Mouse (Mus musculus) kidney, adult 11 months (tissue): ENCODE data around the gene 1700020A23Rik.

Experiments used
- DNase-seq: peaks from one replicate; pipeline ENCODE4 v3.0.0; 2022

Gene 1700020A23Rik

GRCm38 (mm10) chr2:130412775-130413174 is 7.7 kb downstream of the 1700020A23Rik start:
- DNase-seq, result no peak

- no peak for DNase-seq
These were observed 9.2 kb downstream of the 1700020A23Rik start for GRCm38 (mm10) chr2:130414094-130414856.

GRCm38 (mm10) chr2:130421781-130422620 is 16.9 kb downstream of the 1700020A23Rik start:
- no peak for DNase-seq

- DNase-seq, result peak; percentile 72
These were observed 18.5 kb downstream of the 1700020A23Rik start for GRCm38 (mm10) chr2:130423397-130424125.

- peak; percentile 90 for DNase-seq
These were observed 19.2 kb downstream of the 1700020A23Rik start, which contains the start of the genes Vps16 and Pced1a for GRCm38 (mm10) chr2:130424126-130424853. Gene Vps16, plus strand, starts transcription at chr2:130424339. Gene Pced1a, minus strand, starts transcription at chr2:130424701.

- DNase-seq, result no peak
These were observed 20.1 kb downstream of the 1700020A23Rik start for GRCm38 (mm10) chr2:130425112-130425511.

- DNase-seq, result no peak
These were observed 24.8 kb downstream of the 1700020A23Rik start for GRCm38 (mm10) chr2:130429851-130430250.

GRCm38 (mm10) chr2:130430484-130430883 is 25.4 kb downstream of the 1700020A23Rik start:
- no peak for DNase-seq

GRCm38 (mm10) chr2:130432157-130432556 is 27.1 kb downstream of the 1700020A23Rik start:
- DNase-seq, result no peak

- no peak for DNase-seq
These were observed 28.1 kb downstream of the 1700020A23Rik start for GRCm38 (mm10) chr2:130433152-130433551.

GRCm38 (mm10) chr2:130436769-130437168 is 31.7 kb downstream of the 1700020A23Rik start:
- DNase-seq, result no peak

- no peak for DNase-seq
These were observed 33.8 kb downstream of the 1700020A23Rik start for GRCm38 (mm10) chr2:130438861-130439260.

- DNase-seq, result no peak
These were observed 34.9 kb downstream of the 1700020A23Rik start for GRCm38 (mm10) chr2:130439840-130440480.

GRCm38 (mm10) chr2:130442162-130442561 is 37.1 kb downstream of the 1700020A23Rik start:
- DNase-seq, result no peak

- DNase-seq, result no peak
These were observed 43.4 kb downstream of the 1700020A23Rik start for GRCm38 (mm10) chr2:130448449-130448848.

GRCm38 (mm10) chr2:130449021-130449793 is 44.1 kb downstream of the 1700020A23Rik start:
- peak; percentile 45 for DNase-seq

GRCm38 (mm10) chr2:130449794-130450433 is 44.9 kb downstream of the 1700020A23Rik start, which contains the start of gene Ptpra:
Gene Ptpra, plus strand, starts transcription at chr2:130450278.
- DNase-seq, result peak; percentile 85

- DNase-seq, result peak; percentile 67
These were observed 45.4 kb downstream of the 1700020A23Rik start for GRCm38 (mm10) chr2:130450434-130450796.

GRCm38 (mm10) chr2:130451086-130451726 is 46.1 kb downstream of the 1700020A23Rik start:
- no peak for DNase-seq

GRCm38 (mm10) chr2:130451727-130452090 is 46.6 kb downstream of the 1700020A23Rik start:
- no peak for DNase-seq
